Mouse (Mus musculus) adrenal gland, postnatal 36 days (tissue): Measurements from ENCODE around the gene Frs3. TPM values are rescaled to one million over a fixed set of nuclear protein-coding genes. Genes with fewer than 3 reads are reported as not detected.

Experiments
- DNase-seq, 2 experiments: peaks; one replicate each; pipeline ENCODE4 v3.0.0; 2021; ENCODE audit warnings: mixed read lengths in 1 of 2
- total RNA-seq, 2 experiments: library from RNA; stranded (reverse); gene quantifications; 2 replicates each; pipeline ENCODE4 v1.2.3; 2021

Gene Frs3
- total RNA-seq, 2 experiments from 2014 or later = 2.8 to 5.4 TPM

- no peak for DNase-seq
Measured at GRCm38 (mm10) chr17:47735553-47736100, 46.8 kb downstream of the Frs3 start.

DNA sequence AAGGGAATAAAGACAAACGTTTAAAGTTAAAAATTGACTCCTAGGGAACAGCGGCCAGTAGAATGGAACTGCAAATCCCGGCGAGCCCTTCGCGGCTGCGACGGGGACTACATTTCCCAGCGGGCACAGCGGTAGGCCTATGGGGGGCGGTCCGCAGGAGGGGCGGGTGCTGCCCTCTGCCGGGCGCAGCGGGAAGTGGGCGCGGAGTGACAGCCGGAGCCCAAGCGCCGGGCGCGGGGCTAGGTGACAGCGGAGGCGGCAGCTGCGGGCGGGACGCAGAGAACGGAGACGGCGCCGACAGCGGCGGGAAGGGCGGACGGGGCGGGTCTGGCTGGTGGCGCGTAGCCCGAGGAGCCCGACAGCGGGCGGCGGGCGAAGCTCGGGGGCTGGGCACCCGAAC is 48.0 kb downstream of the Frs3 start, which contains the start of gene Tfeb:
Gene Tfeb (plus strand): TSS at position 175 of the 400 bp plus-strand sequence.
- peak; percentile 98 to 99 for DNase-seq

DNA sequence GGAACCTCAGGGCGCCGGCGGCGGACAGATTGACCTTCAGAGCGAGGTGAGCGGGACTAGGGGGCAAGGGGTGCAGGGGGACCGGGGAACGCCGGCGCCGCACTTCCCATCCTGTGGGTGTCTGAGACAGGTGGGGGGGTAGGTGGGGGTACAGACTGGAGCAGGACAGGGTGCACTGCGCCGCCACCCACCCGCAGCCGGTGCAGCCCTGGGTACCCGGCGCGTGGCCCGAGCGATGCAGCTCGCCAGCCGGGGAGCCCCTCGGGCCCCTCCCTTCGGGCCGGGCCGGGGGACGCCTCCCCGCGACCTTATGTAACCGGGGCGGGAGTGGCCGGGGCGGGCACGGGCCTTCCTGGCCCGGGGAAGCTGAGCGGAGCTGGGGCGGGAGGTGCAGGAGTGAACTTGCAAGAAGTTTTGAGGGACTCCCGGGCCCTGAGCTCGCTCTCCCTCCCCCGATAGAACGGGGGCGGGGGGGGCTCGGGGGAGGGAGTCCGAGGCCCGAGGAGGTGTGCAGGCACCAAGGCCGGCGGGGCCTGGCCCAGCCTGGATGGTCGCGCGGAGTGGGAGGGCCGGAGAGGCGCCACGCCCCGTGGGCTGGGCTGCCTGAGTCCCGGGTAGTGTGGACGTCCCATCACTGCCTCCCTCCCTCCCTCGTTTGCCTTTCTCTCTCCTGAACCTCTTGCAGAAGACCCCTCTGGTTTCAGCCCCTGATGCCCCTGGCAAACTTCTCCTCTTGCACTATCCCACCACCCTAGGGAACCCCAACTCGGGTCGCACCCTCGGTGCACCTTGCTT is 48.6 kb downstream of the Frs3 start:
- peak; percentile 94 to 96 for DNase-seq

- DNase-seq = peak; percentile 55 to 73
Measured at GRCm38 (mm10) chr17:47738066-47738878, 49.4 kb downstream of the Frs3 start.

GRCm38 (mm10) chr17:47738879-47739798 is 50.3 kb downstream of the Frs3 start:
- DNase-seq = no peak

DNA sequence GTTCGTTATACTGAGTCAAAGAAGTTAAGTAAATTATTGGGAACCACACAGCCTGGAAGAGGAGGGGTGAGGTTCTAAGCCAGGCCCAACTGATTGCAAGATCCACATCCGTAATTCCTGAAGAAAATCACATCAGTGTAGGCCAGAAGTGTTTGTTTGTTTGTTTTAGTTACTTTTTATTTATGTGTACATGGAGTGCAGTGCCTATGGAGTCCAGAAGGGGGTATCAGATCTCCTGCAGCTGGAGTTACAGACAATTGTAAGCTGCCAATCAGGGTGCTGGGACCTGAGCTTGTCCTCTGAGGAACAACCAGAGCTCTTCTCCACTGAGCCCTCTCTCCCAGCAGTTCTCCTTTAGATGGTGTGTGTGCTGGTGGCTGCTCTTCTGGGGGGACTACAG is 51.4 kb downstream of the Frs3 start:
- DNase-seq = no peak

- peak in 1 of 2 experiments; percentile 46 for DNase-seq
Measured at GRCm38 (mm10) chr17:47742991-47743734, 54.3 kb downstream of the Frs3 start.

- DNase-seq = no peak
Measured at GRCm38 (mm10) chr17:47744086-47744485, 55.3 kb downstream of the Frs3 start.

GRCm38 (mm10) chr17:47744746-47745368 is 56.0 kb downstream of the Frs3 start:
- DNase-seq = no peak

- DNase-seq = peak; percentile 43 to 64
Measured at GRCm38 (mm10) chr17:47748791-47749553, 60.1 kb downstream of the Frs3 start.

GRCm38 (mm10) chr17:47749626-47750025 is 60.8 kb downstream of the Frs3 start:
- DNase-seq = no peak

DNA sequence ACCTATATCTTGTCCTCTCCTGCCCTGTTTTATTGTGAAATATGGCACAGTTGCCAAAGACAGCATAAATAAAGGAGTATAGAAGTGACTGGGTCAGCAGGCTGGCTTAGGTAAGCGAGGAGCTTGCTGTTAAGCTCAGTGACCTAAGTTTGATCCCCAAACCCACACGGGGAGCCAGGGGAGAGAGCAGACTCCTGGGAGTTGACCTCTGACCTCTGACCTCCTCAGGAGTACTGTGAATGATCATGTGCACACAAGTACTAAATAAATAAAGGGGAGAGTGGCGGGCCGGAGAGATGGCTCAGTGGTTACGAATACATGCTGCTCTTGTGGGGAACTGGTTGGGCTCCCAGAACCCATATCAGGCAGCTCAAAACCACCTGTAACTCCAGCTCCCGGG is 61.3 kb downstream of the Frs3 start:
- DNase-seq = no peak

GRCm38 (mm10) chr17:47751811-47752210 is 63.0 kb downstream of the Frs3 start:
- DNase-seq = no peak

DNA sequence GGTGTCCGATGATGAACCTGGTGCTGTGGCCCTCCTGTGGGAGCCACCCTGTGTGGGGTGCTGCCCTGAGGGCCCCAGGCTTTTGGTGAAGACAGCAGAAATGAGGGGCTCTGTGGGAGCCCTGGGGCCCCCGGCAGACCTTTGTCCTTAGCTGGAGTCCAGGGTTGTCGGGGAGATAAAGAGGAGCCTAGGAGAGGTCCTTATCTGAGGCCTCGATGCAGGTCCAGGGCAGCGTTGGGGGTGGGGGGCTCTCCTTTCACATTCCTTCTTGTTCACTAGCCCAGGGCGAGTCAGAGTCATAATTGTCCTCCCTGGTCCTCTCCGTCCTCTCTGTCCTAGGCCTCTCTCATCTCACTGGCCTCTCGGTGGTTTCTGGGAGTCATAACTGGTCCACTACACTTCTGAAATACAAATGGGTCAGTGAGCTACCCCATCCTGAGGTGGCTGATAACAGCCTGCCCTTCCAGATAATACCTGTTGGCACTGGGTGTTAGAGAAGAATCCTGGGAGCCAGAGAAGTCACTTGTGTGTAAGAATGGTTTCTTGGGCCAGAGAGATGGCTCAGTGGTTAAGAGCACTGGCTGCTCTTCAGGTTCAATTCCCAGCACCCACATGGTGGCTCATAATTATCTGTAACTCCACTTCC is 64.4 kb downstream of the Frs3 start:
- DNase-seq = no peak

Other genes starting within 250 kb of the Frs3 start
- gene Taf8, start 186.7 kb upstream of the Frs3 start, total RNA-seq = 10 to 100 TPM; 18.5 to 21.2 TPM
- gene Ccnd3, start 184.0 kb upstream of the Frs3 start, total RNA-seq = 100 to 1,000 TPM; 408 to 430 TPM
- 10 to 100 TPM; 18.7 to 24.8 TPM for gene Bysl, start 77.5 kb upstream of the Frs3 start, total RNA-seq
- 10 to 100 TPM; 39.5 to 40.0 TPM for gene Med20, start 77.4 kb upstream of the Frs3 start, total RNA-seq
- gene Gm20517, start 77.4 kb upstream of the Frs3 start, total RNA-seq = 1 to 10 TPM; 3.4 to 3.7 TPM
- gene Usp49, start 58.3 kb upstream of the Frs3 start, total RNA-seq = 1 to 10 TPM; 4.1 to 5.6 TPM
- 100 to 1,000 TPM; 229 to 241 TPM for gene Tomm6, start 644 bp upstream of the Frs3 start, total RNA-seq
- gene Gm21981, start 5.4 kb downstream of the Frs3 start, total RNA-seq = under 1 TPM; 0.40 to 0.86 TPM
- 1 to 10 TPM; 3.0 to 3.1 TPM for gene Prickle4, start 5.7 kb downstream of the Frs3 start, total RNA-seq
- not detected for gene Pgc, start 37.8 kb downstream of the Frs3 start, total RNA-seq
- gene Tfeb, start 48.0 kb downstream of the Frs3 start, total RNA-seq = 10 to 100 TPM; 18.6 to 18.9 TPM
- gene Mdfi, start 145.7 kb downstream of the Frs3 start, total RNA-seq = 1 to 10 TPM; 1.4 to 2.4 TPM
- 10 to 100 TPM; 23.0 to 23.6 TPM for gene Foxp4, start 235.6 kb downstream of the Frs3 start, total RNA-seq